Mouse (Mus musculus) forebrain, embryonic 11.5 days (tissue): ENCODE measurements around the gene Trmt2b. TPM values are rescaled to one million over a fixed set of nuclear protein-coding genes. Genes with fewer than 3 reads are reported as not detected.

Source experiments
- ATAC-seq: fragments of 200-750 bp; cut with Nextera tagmentation; replicated peaks from 2 replicates; pipeline ENCODE4 v1.8.0; 2017; ENCODE audit warnings: moderate TSS enrichment; ENCODE audit not compliant: low FRiP score
- DNase-seq: peaks from one replicate; pipeline ENCODE4 v3.0.0-alpha.2; 2017; ENCODE audit warnings: low spot score
- H3K27ac ChIP-seq: fragments of 300-500 bp; sonication (generic); 2 replicates; pipeline ENCODE4 v1.5.1; 2014; ENCODE audit warnings: low read depth, low read length
- H3K27me3 ChIP-seq: fragments of 300-500 bp; sonication (generic); 2 replicates; pipeline ENCODE4 v1.6.1; 2014; ENCODE audit warnings: mild to moderate bottlenecking, low read length, mixed read lengths; ENCODE audit not compliant: control insufficient read depth, insufficient read depth
- H3K36me3 ChIP-seq: fragments of 300-500 bp; sonication (generic); 2 replicates; pipeline ENCODE4 v1.6.1; 2014; ENCODE audit warnings: mild to moderate bottlenecking, low read length, moderate library complexity, mixed read lengths; ENCODE audit not compliant: control insufficient read depth, insufficient read depth
- H3K4me1 ChIP-seq: fragments of 300-500 bp; sonication (generic); replicated peaks from 2 replicates; pipeline ENCODE4 v1.6.1; 2014; ENCODE audit warnings: low read length, mixed read lengths; ENCODE audit not compliant: control insufficient read depth, insufficient read depth
- H3K4me2 ChIP-seq: fragments of 300-500 bp; sonication (generic); 2 replicates; pipeline ENCODE4 v1.6.1; 2014; ENCODE audit warnings: low read depth, mild to moderate bottlenecking, low read length, moderate library complexity, mixed read lengths; ENCODE audit not compliant: severe bottlenecking
- H3K4me3 ChIP-seq: fragments of 300-500 bp; sonication (generic); 2 replicates; pipeline ENCODE4 v1.5.1; 2014; ENCODE audit warnings: low read depth, low read length
- H3K9ac ChIP-seq: fragments of 300-500 bp; sonication (generic); 2 replicates; pipeline ENCODE4 v1.6.1; 2014; ENCODE audit warnings: low read length
- H3K9me3 ChIP-seq: fragments of 300-500 bp; sonication (generic); 2 replicates; pipeline ENCODE4 v1.6.1; 2016; ENCODE audit warnings: low read length, mixed read lengths; ENCODE audit not compliant: control insufficient read depth
- WGBS: fragments of 180-500 bp; shearing (Covaris S2); extraction: QIAGEN DNeasy Blood & Tissue Kit; methylation state at CpG from one replicate; pipeline ENCODE4 v1.1.7; 2014; 5-methylcytosine and 5-hydroxymethylcytosine counted together
- polyA plus RNA-seq: library from polyadenylated mRNA; unstranded; fragments of >200 nt; fragmentation: Nextera tagmentation; extraction: Ambion mirVana; gene quantifications from 2 replicates; pipeline ENCODE4 v1.2.1, GENCODE M21; 2014

Trmt2b gene
- polyA plus RNA-seq, 1 experiment from 2014 or later = 10.2 TPM

DNA sequence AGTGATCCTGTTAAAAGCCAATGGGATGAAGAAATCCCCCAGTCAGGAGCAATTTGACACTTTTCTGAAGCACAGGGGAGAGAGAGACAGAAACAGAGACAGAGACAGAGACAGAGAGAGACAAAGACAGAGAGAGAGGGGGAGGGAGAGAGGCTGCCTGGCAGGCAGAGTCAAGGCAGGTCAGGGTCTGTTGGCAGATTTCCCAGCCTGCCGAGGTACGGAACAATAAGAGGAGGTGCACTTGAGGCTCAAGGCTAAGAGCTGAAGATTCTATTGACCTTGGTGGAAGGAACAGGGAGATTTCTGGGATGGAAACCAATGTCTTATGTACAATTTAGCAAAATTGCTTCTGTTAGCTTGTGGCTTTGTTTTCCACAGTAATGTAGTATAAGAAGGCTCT is 28.6 kb downstream of the Trmt2b start:
- no peak for ATAC-seq
- DNase-seq = no peak
- H3K36me3 ChIP-seq = no peaks in the 10 kb centered on the region
- H3K4me3 ChIP-seq = no peak overlapping the region
- no peak overlapping the region for H3K9ac ChIP-seq
- no peaks in the 10 kb centered on the region for H3K27me3 ChIP-seq
- H3K27ac ChIP-seq = no peak overlapping the region
- H3K9me3 ChIP-seq = no peaks in the 10 kb centered on the region
- no peak overlapping the region for H3K4me2 ChIP-seq
- no peaks in the 10 kb centered on the region for H3K4me1 ChIP-seq
- WGBS = 86% methylated on average over 2 of the region's 2 CpGs

DNA sequence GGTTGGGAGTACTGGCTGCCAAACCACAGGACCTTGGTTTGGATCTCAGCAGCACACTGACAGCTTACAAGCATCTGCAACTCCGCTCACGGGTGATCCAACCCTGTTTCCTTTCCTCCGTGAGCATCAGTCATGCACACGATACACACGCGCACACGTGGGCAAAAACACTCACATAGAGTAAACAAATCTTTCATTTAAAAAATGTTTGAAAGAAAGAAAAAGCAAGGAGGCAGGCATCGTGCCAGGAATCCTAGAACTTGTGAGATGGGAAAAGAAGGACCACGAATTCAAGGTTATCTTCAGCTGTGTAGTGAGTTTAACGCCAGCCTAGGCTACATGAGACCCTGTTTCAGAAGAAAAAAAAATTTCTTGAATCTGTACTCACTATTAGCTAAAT is 30.8 kb downstream of the Trmt2b start:
- DNase-seq (no peak), ATAC-seq (no peak)
- H3K4me2 ChIP-seq = no peak overlapping the region
- H3K27me3 ChIP-seq = no peaks in the 10 kb centered on the region
- WGBS = 95% methylated on average over 10 of the region's 10 CpGs
- no peak overlapping the region for H3K9ac ChIP-seq
- H3K36me3 ChIP-seq = no peaks in the 10 kb centered on the region
- no peak overlapping the region for H3K4me3 ChIP-seq
- H3K4me1 ChIP-seq = no peaks in the 10 kb centered on the region
- no peaks in the 10 kb centered on the region for H3K9me3 ChIP-seq
- no peak overlapping the region for H3K27ac ChIP-seq

DNA sequence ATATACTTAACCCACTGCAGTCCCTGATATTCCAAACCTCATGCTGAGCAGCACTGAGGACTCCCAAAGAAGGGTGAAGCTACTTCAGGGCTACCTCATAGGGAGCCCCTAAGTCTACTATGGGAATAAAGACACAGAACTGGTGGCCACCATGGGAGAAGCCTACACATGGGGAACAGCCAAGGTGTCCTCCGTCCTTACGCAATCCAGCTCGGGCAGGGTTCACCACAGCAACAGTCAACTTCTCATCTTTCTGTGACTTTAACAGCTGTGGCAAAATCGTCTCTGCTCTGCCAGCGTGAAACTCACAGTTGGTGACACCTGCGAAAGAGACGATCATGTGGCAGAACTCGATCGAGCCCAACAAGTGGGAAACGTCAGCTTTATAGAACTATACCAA is 38.5 kb downstream of the Trmt2b start:
- no peak overlapping the region for H3K9ac ChIP-seq
- H3K4me2 ChIP-seq = no peak overlapping the region
- 94% methylated on average over 10 of the region's 10 CpGs for WGBS
- H3K4me1 ChIP-seq = no peaks in the 10 kb centered on the region
- DNase-seq (no peak), ATAC-seq (no peak)
- no peak overlapping the region for H3K4me3 ChIP-seq
- H3K9me3 ChIP-seq = no peaks in the 10 kb centered on the region
- no peaks in the 10 kb centered on the region; the same call in 1 of the 2 replicates for H3K27me3 ChIP-seq
- H3K36me3 ChIP-seq = no peaks in the 10 kb centered on the region
- no peak overlapping the region for H3K27ac ChIP-seq

DNA sequence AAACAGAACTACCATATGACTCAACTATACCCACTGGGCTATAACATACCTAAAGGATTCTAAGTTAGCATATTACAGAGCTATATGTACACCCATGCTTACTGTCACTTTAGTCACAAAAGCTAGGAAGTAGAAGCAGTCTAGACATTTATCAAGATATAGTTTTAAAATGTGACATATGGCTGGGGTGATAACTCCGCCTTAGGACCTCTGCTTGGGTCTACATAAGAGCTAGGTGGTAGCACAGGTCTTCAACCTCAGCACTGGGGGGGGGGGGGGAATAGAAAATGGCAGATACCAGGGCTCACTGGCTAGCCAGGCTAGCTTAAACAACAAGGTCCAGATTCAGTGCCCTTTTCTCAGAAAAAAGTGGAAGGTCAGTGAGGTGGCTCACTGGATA is 43.7 kb downstream of the Trmt2b start:
- Histone ChIP-seq H3K27me3 (no peaks in the 10 kb centered on the region), H3K4me3 (no peak overlapping the region), H3K27ac (no peak overlapping the region), H3K4me1 (no peaks in the 10 kb centered on the region), H3K4me2 (no peak overlapping the region), H3K9ac (no peak overlapping the region), H3K9me3 (no peaks in the 10 kb centered on the region), H3K36me3 (no peaks in the 10 kb centered on the region)
- WGBS = 89% methylated on average over 1 of the region's 1 CpGs
- DNase-seq (no peak), ATAC-seq (no peak)

DNA sequence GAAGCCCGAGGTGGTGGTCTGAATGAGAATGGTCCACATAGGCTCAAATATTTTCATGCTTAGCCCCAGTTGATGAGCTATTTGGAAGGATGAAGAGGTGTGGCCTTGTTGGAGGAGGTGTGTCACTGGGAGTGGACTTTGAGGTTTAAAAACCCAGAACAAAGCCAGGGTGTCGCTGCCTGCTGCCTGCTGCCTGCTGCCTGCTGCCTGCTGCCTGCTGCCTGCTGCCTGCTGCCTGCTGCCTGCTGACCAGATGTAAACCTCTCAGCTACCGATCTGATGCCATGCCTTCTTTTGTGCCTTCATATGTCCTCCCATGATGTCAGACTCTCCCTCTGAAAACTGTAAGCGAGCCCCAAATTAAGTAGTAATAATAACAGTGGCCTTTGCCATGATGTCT is 54.9 kb downstream of the Trmt2b start, which contains the start of gene Nox1:
Gene Nox1, minus strand, starts transcription at position 101 of the 400 bp plus-strand sequence.
- Histone ChIP-seq H3K27ac (no peak within 1 kb of the TSS), H3K4me3 (no peak within 1 kb of the TSS), H3K36me3 (no peaks in the 10 kb centered on the region), H3K9ac (no peak within 1 kb of the TSS), H3K4me1 (no peaks in the 10 kb centered on the region), H3K27me3 (no peaks in the 10 kb centered on the region; the same call in 1 of the 2 replicates), H3K4me2 (no peak within 1 kb of the TSS), H3K9me3 (no peaks in the 10 kb centered on the region)
- no peak for ATAC-seq
- DNase-seq = no peak
- WGBS = 59% methylated on average over 4 of the region's 4 CpGs

DNA sequence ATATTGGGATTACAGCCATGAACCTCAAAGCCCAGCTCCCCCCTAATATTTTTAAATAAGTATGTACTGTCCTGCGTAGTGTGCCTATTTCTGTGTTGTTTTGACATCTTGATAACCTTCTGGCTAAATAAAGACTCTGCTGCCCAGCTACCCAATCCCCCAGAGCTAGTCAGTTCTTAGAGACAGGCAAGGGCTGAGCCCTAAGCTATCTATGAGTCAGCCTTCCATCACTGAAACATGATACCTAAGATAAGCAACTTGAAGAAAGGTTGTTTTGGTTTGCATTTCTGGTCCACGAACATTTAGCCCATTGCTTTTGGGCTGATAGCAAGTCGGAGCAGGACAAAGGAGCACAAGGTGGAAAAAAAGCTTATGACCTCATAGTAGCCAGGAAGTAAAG is 56.2 kb downstream of the Trmt2b start:
- H3K27me3 ChIP-seq = no peaks in the 10 kb centered on the region; the same call in 1 of the 2 replicates
- WGBS = 75% methylated on average over 3 of the region's 3 CpGs
- H3K4me3 ChIP-seq = no peak overlapping the region

DNA sequence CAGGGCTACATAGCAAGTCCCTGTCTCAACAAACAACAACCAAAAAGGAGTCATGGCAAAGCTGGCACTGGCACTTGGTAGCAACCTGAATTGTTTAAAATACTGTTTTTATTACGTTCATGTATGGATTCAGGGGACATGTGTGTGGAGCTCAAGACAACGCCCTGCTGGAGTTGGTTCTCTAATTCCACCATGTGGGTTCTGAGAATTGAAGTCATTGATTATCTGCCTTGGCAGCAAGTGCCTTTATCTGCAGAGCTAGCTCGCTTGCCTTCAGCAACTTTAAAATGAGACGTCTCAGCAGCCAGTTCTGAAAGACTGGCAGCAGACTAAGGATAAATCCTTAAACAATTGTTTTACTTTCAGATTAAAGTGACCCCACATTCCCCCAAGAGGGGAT is 58.6 kb downstream of the Trmt2b start:
- Histone ChIP-seq H3K4me1 (no peaks in the 10 kb centered on the region), H3K27me3 (no peaks in the 10 kb centered on the region), H3K4me3 (no peak overlapping the region), H3K9ac (no peak overlapping the region), H3K9me3 (no peaks in the 10 kb centered on the region), H3K27ac (no peak overlapping the region), H3K4me2 (no peak overlapping the region), H3K36me3 (no peaks in the 10 kb centered on the region)
- DNase-seq (no peak), ATAC-seq (no peak)
- WGBS = 42% methylated on average over 4 of the region's 4 CpGs

More for the DNA sequence above, 56.2 kb downstream of the Trmt2b start:
- Histone ChIP-seq H3K27ac (no peak overlapping the region), H3K4me1 (no peaks in the 10 kb centered on the region), H3K9ac (no peak overlapping the region), H3K9me3 (no peaks in the 10 kb centered on the region), H3K36me3 (no peaks in the 10 kb centered on the region), H3K4me2 (no peak overlapping the region)
- DNase-seq (no peak), ATAC-seq (no peak)

DNA sequence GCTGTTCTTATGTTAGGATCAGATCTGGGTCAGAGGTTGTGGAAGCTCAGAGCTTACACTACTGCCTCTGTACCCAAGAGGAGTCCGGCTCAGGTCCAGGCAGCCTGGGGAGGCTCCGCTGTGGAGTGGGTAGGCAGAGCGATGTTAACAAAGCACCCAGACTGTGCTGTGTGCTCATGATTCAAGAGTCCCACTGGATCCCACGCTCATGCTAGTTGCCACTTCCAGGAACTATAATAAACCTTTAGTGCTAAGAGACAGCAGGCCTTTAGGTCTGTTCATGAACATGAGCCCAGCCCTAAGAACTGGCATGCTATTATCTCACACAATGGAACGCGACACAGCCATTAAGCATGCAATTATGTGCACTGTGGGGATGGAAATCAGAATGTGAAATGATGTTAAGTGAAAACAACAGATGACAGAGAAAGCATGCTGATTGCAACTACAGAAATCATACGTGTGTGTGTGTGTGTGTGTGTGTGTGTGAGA is 65.6 kb downstream of the Trmt2b start:
- 77% methylated on average over 7 of the region's 7 CpGs for WGBS
- no peak for ATAC-seq
- Histone ChIP-seq H3K9ac (no peak overlapping the region), H3K4me3 (no peak overlapping the region), H3K27ac (no peak overlapping the region), H3K4me1 (no peaks in the 10 kb centered on the region), H3K9me3 (no peaks in the 10 kb centered on the region), H3K4me2 (no peak overlapping the region), H3K27me3 (no peaks in the 10 kb centered on the region), H3K36me3 (no peaks in the 10 kb centered on the region)
- no peak for DNase-seq

DNA sequence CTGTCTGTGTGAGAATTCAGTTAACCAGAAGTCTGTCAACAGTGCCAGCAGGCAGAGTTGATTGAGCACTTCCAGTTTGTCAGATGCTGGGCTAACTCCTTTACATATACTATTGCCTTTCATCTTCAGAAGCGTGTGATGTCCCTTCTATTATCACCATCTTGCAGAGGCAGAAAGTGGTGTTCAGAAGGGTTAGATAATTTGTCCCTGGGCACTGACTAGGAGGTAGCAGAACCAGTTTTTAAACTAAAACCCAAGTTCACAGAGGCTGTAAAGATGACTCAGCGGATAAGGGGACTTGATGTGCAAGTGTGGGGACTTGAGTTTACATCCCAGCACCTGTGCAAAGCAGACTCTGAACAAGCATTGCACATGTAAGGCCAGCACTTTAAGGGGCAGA is 68.3 kb downstream of the Trmt2b start:
- H3K4me1 ChIP-seq = no peaks in the 10 kb centered on the region
- H3K9me3 ChIP-seq = no peaks in the 10 kb centered on the region
- no peak overlapping the region for H3K4me3 ChIP-seq
- H3K9ac ChIP-seq = no peak overlapping the region
- WGBS = 92% methylated on average over 2 of the region's 2 CpGs
- DNase-seq = no peak
- H3K27me3 ChIP-seq = no peaks in the 10 kb centered on the region
- H3K4me2 ChIP-seq = no peak overlapping the region
- no peak overlapping the region for H3K27ac ChIP-seq
- H3K36me3 ChIP-seq = no peaks in the 10 kb centered on the region
- no peak for ATAC-seq
